Mouse (Mus musculus) testis, postnatal 10 days (tissue): ENCODE data around the gene Npcd.

ENCODE experiments used
- DNase-seq: peaks from one replicate; pipeline ENCODE4 v3.0.0; 2021; ENCODE audit warnings: low spot score

Gene Npcd

GRCm38 (mm10) chr15:79802304-79802703 is 31.7 kb downstream of the Npcd start:
- DNase-seq = peak; percentile 58

- no peak for DNase-seq
Measured at GRCm38 (mm10) chr15:79801646-79802045, 32.4 kb downstream of the Npcd start.

GRCm38 (mm10) chr15:79800701-79801100 is 33.3 kb downstream of the Npcd start:
- DNase-seq = no peak

GRCm38 (mm10) chr15:79798591-79798990 is 35.4 kb downstream of the Npcd start:
- DNase-seq = no peak

DNA sequence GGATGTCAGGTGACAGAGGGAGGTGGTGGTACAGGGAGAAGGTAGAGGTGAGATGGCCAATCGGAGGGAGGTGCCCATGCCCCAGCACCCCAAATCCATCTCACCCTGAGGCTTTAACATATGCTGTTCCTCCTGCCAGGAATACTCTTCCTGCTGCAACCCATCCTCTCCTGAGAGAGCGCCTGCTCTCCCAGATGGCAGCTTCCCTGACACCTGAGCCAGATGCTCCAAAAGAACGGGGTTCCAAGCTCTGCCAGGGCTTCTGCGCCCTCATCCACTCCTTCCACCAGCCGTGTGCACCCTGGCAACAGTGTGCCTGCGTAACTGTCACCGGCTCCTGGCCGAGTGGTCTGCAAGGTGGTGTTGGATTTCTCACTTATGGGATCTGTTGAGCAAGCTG is 36.4 kb downstream of the Npcd start:
- no peak for DNase-seq

- DNase-seq = no peak
Measured at GRCm38 (mm10) chr15:79797096-79797495, 36.9 kb downstream of the Npcd start.

DNA sequence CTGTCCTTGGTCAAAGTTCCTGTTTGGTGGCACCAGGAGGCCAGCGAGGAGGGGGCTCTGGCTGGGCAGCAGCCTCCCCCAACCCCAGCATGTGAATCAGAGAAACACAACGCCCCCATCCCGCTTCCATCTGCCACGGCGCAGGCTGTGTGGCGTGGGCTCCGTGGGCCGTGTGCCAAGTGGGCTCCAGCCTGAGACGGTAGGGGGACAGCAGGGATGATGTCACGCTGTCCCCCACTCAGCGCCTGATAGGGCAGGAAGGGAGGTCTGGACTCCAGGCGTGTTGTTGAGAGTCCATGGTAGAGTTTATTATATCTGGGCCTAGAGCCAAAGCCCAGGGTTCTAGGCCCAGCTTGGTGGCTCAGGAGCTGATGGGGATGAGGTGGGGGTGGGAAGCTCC is 37.8 kb downstream of the Npcd start:
- no peak for DNase-seq

- peak; percentile 49 for DNase-seq
Measured at GRCm38 (mm10) chr15:79794173-79794572, 39.9 kb downstream of the Npcd start.

DNA sequence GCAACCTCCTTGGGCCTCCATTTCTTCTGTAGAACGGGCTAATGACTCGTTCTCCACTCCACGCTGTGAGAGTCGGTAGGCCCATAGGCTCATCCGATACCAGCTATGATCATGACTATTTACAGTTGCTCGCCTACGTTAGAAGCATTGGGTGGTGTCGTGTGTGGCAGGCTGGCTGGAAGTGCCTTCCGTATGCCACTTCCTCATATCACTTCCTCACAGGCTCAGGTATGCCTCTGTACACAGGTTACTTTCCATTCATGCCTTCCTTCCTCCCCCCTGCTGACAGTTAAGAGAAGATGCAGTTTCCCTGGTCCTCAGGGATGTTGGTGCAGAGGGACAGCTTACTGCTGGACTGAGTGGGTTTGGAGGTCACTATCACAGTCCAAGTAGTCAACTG is 41.0 kb downstream of the Npcd start:
- DNase-seq = no peak

DNA sequence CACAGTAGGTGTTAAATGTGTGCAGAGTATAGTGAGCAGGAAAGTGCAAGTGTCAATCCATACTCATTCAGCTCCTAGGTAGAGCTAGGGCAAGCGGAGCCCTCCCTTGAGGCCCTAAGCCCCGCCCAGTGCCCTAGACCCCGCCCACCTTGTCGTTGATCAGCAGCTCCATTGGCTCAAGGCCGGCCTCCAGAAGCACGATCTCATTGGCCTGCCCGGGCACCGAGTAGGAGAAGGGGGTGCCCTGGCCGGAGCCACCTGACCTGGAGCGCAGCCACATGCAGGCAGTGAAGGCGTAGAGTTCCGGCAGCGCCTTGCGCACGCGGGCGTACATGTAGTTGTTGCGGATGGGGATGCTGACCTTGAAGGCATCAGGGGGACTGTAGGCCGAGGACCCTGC is 41.6 kb downstream of the Npcd start:
- peak; percentile 70 for DNase-seq

DNA sequence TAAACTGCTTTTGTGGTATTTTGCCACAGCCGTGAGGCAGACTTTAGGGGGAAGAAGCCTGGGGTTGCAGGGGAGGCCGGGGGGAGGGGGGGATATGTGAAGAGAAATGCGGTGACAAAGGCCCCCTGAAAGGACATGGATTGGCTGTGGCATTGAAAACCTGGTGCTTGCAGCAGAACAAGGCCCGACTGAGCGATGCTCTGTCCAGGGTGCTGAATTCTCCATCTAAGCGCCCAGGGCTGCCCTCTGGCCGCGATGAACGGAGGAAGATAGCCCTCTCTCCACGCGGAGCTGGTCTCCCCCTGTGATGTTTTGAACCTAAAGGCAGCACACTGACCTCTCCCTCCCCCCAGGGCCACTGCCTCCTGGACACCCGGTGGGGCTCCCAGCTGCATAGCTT is 42.5 kb downstream of the Npcd start:
- DNase-seq = peak; percentile 81

DNA sequence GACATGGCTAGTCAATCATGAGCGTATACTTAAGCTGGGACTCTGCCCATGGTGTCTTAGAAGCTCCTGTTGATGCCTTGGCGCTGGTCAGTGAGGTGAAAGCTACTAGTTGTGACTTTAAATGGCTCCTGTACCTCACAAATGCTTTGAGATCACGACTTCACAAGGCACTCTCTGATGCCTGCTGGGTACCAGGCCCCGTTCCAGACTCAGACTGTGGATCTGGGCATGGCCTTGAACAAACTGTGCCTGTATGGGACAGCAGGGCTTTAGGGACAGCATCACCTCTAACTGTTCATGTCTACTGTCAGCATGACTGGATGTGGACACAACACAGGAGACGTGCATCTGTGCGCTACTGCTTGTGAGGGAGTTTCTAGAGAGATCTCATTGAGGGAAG is 43.1 kb downstream of the Npcd start:
- DNase-seq = no peak

GRCm38 (mm10) chr15:79790111-79790510 is 43.9 kb downstream of the Npcd start:
- DNase-seq = no peak

DNA sequence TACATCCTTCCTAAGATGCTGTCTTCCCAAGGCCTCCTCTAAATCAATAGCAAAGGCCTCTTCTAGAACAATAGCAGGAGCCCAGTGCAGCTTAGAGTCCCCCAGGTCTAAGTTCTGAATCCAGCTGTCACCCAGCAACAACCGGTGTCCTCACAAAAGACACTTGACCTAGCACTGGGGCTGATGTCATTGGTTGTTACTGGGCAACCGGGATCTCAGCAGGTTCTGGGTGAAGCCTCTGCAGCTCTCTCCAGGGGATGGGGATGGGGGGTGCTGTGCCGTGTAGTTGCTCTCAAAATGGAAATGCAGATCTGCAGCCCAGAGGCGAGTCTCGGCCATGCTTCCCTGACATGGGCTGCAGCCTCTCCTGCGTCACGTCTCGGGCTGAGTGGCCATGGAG is 46.2 kb downstream of the Npcd start:
- DNase-seq = no peak

DNA sequence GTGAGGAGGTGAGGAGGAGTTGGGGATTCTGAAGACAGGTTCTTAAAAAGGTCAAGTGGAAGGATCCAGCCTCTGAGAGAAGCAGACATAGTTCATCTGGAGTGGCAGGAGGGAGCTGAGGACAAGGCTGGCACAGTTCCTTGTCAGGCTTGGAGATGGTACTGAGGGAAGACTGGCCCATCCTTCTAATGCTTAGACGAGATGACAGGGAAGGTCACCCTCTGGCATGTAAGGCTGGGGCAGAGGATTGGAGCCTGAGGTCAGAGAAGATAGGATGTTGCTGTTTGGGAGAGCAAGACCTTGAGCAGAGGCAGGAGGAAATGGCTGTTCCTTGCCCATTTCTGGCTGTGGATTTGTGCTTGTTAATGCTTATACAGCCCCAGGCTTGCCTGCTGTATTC is 49.0 kb downstream of the Npcd start:
- no peak for DNase-seq

GRCm38 (mm10) chr15:79777749-79778148 is 56.3 kb downstream of the Npcd start, which contains the start of gene Dnal4:
TSS of gene Dnal4 (minus strand) at chr15:79777849.
- no peak for DNase-seq

DNA sequence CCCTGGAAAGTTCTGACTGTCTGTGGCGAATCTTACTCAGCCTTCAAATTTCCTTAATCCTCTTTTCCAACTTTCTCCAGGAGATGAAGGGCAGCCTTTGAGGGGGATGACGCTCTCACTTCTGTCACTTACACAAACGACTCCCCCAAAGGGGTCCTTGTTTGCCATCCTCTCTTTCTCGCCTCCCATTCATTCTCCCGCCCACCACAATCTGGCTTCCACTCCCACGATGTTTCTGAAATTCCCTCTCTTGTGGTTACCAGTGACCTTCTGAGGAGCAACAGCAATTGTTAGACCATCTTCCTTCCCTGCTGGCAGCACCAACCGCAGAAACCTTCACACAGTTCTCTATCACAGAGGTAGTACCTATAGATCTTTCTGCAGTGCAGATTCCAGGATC is 58.4 kb downstream of the Npcd start:
- DNase-seq = no peak

DNA sequence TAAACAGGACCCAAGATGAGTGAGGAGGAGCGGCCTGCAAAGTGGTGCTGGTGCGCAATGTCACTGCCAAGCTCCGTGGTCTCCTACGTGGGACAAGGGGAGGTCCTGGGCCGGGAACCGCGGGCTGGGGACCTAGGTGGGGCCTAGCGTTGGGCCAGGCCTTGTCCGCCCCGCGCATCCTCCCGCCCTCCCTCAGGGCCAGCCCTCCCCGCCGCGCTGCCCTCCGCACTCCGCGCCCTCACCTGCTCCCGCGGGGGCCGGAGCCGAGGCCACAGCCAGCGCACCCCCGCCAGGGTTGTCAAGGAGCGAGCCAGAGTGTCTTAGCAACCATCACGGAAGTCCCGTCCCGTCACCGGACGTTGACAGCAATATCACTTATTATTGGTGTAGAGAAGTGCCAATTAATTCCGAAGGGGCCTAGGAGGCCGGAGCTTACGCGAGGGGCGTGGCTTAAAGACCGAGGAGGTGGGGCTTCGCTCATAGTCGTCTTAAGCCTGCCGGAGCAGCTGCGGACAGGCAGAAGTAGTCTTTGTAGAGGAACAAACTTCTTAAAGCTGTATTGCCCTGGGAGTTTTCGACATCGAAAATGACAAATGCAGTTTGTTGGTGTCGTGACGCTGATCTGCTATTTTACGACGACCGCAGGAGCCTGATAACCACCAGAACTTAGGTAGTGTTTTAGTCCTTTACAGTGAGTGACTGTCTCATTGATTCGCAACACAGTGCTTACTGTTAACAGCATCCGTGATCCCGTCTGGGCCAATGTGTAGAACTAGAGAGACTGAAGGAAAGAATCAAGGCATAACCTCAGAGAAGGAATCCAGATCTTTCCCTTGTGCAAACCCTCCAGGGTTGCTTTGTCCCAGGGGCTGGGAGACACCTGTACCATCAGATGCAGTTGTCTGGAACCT is 59.7 kb downstream of the Npcd start:
- DNase-seq = peak; percentile 97

DNA sequence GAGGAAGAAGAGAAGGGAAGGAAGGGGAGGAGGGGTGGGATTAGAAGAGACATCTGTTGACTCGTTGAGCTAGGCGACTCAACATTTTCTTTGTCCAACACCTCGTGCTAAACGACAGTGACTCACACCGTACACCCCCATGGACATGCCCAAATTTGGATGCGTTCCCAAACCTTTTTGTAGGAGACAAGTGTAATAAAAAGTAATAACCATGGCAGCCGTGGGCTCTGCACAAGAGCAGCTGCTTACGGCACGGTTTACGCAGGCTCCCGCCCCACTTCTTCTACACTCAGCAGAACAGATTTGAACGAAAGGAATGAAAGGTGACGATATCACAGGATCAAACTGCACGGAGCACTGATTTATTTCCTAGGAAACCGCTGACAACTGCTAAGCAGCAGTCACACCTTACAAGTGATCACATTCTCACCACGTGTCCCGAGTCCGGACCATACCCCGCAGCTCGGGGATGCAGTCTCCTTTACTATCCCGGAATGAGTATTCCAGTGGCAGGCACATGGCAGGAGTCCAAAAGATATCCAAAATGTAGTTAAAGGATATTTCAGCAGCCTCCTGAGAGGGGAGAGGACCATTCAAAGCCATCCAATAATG is 63.3 kb downstream of the Npcd start:
- no peak for DNase-seq

- DNase-seq = no peak
Measured at GRCm38 (mm10) chr15:79768302-79768701, 65.7 kb downstream of the Npcd start.

- no peak for DNase-seq
Measured at GRCm38 (mm10) chr15:79767327-79767961, 66.6 kb downstream of the Npcd start.

GRCm38 (mm10) chr15:79766586-79767071 is 67.4 kb downstream of the Npcd start:
- DNase-seq = no peak

- no peak for DNase-seq
Measured at GRCm38 (mm10) chr15:79766168-79766567, 67.9 kb downstream of the Npcd start.
